Mouse (Mus musculus) G1E (cell line): Measurements from ENCODE around the gene Vmn1r30. TPM values are rescaled to one million over a fixed set of nuclear protein-coding genes. Genes with fewer than 3 reads are reported as not detected.

ENCODE experiments used
- ATAC-seq: 2 replicates; pipeline ENCODE4 v1.8.0; 2016; ENCODE audit warnings: mild to moderate bottlenecking; ENCODE audit not compliant: insufficient number of reproducible peaks, poor library complexity, low FRiP score, severe bottlenecking; ENCODE audit errors: extremely low read depth
- DNase-seq: peaks from one replicate; pipeline ENCODE4 v3.0.0; 2012; ENCODE audit warnings: low spot score
- H3K27me3 ChIP-seq: 2 replicates; pipeline ENCODE4 v1.6.1; 2012; ENCODE audit warnings: mild to moderate bottlenecking, low read length, inconsistent platforms; ENCODE audit not compliant: insufficient read depth
- H3K36me3 ChIP-seq: replicated peaks from 2 replicates; pipeline ENCODE3; 2012; ENCODE audit warnings: mild to moderate bottlenecking, inconsistent platforms
- H3K4me1 ChIP-seq: 2 replicates; pipeline ENCODE4 v1.6.1; 2012; ENCODE audit warnings: low read depth, low read length, inconsistent platforms, mixed read lengths; ENCODE audit not compliant: insufficient read depth
- H3K4me3 ChIP-seq: 2 replicates; pipeline ENCODE4 v1.5.1; 2012; ENCODE audit warnings: low read depth, mild to moderate bottlenecking, inconsistent platforms, low read length, moderate library complexity, mixed read lengths
- H3K9me3 ChIP-seq: replicated peaks from 2 replicates; pipeline ENCODE4 v1.6.1; 2012; ENCODE audit warnings: inconsistent platforms
- CTCF ChIP-seq: IDR thresholded peaks from 2 replicates; pipeline ENCODE4 v1.5.1; 2012; ENCODE audit warnings: low read depth, low read length, inconsistent platforms, mixed read lengths
- GATA1 ChIP-seq: IDR thresholded peaks from 2 replicates; pipeline ENCODE4 v1.6.1; 2012; ENCODE audit warnings: borderline replicate concordance, low read length, inconsistent platforms, mixed read lengths
- GATA2 ChIP-seq: IDR thresholded peaks from 2 replicates; pipeline ENCODE4 v1.6.1; 2012; ENCODE audit warnings: low read depth, low read length, inconsistent platforms, borderline replicate concordance
- POLR2AphosphoS5 ChIP-seq: IDR thresholded peaks from 2 replicates; pipeline ENCODE4 v1.6.1; 2012; ENCODE audit warnings: low read depth, low read length, inconsistent platforms; ENCODE audit not compliant: insufficient replicate concordance
- TAL1 ChIP-seq: conservative IDR thresholded peaks from 2 replicates; pipeline ENCODE4 v1.6.1; 2012; ENCODE audit warnings: low read depth, low read length, inconsistent platforms, mixed read lengths
- polyA plus RNA-seq: library from polyadenylated mRNA; stranded (reverse); fragments of >175 nt; gene quantifications from 2 replicates; pipeline ENCODE4 v1.2.3, GENCODE M21; 2012
- total RNA-seq, 2 experiments: library from RNA; stranded (forward) in 1 of 2; stranded (reverse) in 1 of 2; fragments of 200-1000 nt in 1 of 2; fragments of >200 nt in 1 of 2; fragmentation: Nextera tagmentation in 1 of 2; gene quantifications; 2 replicates each; pipeline ENCODE4 v1.2.3; 2014 to 2017

Gene Vmn1r30
- total RNA-seq (2014; fragmentation: Nextera tagmentation) = not detected in 2 replicates
- 0.05 TPM in 1 of 2 replicates, not detected in the other for total RNA-seq (2017)
- not detected in 2 replicates for polyA plus RNA-seq

- no peak within 1 kb of the TSS for H3K4me3 ChIP-seq
- DNase-seq = no peak
- TF ChIP-seq GATA1 (no peak), POLR2AphosphoS5 (no peak), TAL1 (no peak), CTCF (no peak), GATA2 (no peak)
- no peaks in the 10 kb centered on the region for H3K9me3 ChIP-seq
- no peaks in the 10 kb centered on the region for H3K4me1 ChIP-seq
- no peak for ATAC-seq
- no peaks in the 10 kb centered on the region for H3K27me3 ChIP-seq
- H3K36me3 ChIP-seq = no peaks in the 10 kb centered on the region
These were observed at the start of gene Vmn1r30 for GRCm38 (mm10) chr6:58443285-58443684. Gene Vmn1r30, minus strand, starts transcription at chr6:58443385.

GRCm38 (mm10) chr6:58475230-58475629, 32.0 kb upstream of the Vmn1r30 start, which contains the start of gene Vmn1r31:
Gene Vmn1r31, minus strand, starts transcription at chr6:58475330.
- Histone ChIP-seq H3K4me1 (no peaks in the 10 kb centered on the region), H3K27me3 (no peaks in the 10 kb centered on the region), H3K36me3 (no peaks in the 10 kb centered on the region), H3K4me3 (no peak within 1 kb of the TSS), H3K9me3 (no peaks in the 10 kb centered on the region)
- DNase-seq (no peak), ATAC-seq (no peak)
- no peak for TF ChIP-seq TAL1
- TF ChIP-seq GATA2 = no peak
- TF ChIP-seq POLR2AphosphoS5 = no peak
- TF ChIP-seq GATA1 = no peak
- TF ChIP-seq CTCF = no peak

Other genes with a start within 250 kb of the Vmn1r30 start
- not detected in 2 replicates for gene Vmn1r27, start 224.6 kb downstream of the Vmn1r30 start, total RNA-seq (2014; fragmentation: Nextera tagmentation)
- gene Vmn1r27, start 224.6 kb downstream of the Vmn1r30 start, total RNA-seq (2017) = 0.16 TPM in 1 of 2 replicates, not detected in the other
- not detected in 2 replicates for gene Vmn1r27, start 224.6 kb downstream of the Vmn1r30 start, polyA plus RNA-seq
- gene Vmn1r28, start 181.3 kb downstream of the Vmn1r30 start, total RNA-seq (2014; fragmentation: Nextera tagmentation) = not detected in 2 replicates
- under 0.01 and 0.22 TPM in 2 replicates for gene Vmn1r28, start 181.3 kb downstream of the Vmn1r30 start, total RNA-seq (2017)
- gene Vmn1r28, start 181.3 kb downstream of the Vmn1r30 start, polyA plus RNA-seq = not detected in 2 replicates
- gene Vmn1r29, start 141.8 kb downstream of the Vmn1r30 start, total RNA-seq (2014; fragmentation: Nextera tagmentation) = not detected in 2 replicates
- 0.06 and 0.16 TPM in 2 replicates for gene Vmn1r29, start 141.8 kb downstream of the Vmn1r30 start, total RNA-seq (2017)
- gene Vmn1r29, start 141.8 kb downstream of the Vmn1r30 start, polyA plus RNA-seq = not detected in 2 replicates
- not detected in 2 replicates for gene Vmn1r31, start 31.9 kb upstream of the Vmn1r30 start, total RNA-seq (2014; fragmentation: Nextera tagmentation)
- gene Vmn1r31, start 31.9 kb upstream of the Vmn1r30 start, total RNA-seq (2017) = 0.06 TPM in 1 of 2 replicates, not detected in the other
- not detected in 2 replicates for gene Vmn1r31, start 31.9 kb upstream of the Vmn1r30 start, polyA plus RNA-seq
- 218 and 223 TPM in 2 replicates for gene Abcg2, start 141.1 kb upstream of the Vmn1r30 start, total RNA-seq (2014; fragmentation: Nextera tagmentation)
- 199 and 254 TPM in 2 replicates for gene Abcg2, start 141.1 kb upstream of the Vmn1r30 start, total RNA-seq (2017)
- gene Abcg2, start 141.1 kb upstream of the Vmn1r30 start, polyA plus RNA-seq = 12.3 and 26.6 TPM in 2 replicates